ENCODE assay signal across 22 mouse cellular contexts in genomic region chr5:124180500-124181167, GRCm38 (mm10).
DNase-seq lines count a peak whose midpoint lies in the region; ATAC-seq and TF ChIP-seq lines count a peak whose summit lies in the region.
"Had no signal": no experiment of that assay in that cellular context is flagged by ENCODE, and none has a peak within 500 bp of the region (broad histone marks: within the 10 kb centered on the region; RNA-seq: fewer than 3 reads in every experiment).

No protein-coding gene starts in this region.

- ATAC-seq in cerebellum, adult (ENCODE audit: insufficient number of reproducible peaks, low FRiP score, low TSS enrichment) = no peak
- ATAC-seq in heart, embryonic 15.5 days (replicated peaks; ENCODE audit: insufficient number of reproducible peaks, insufficient read depth, low FRiP score, low read depth) = no peak
- ATAC-seq in liver, embryonic 12.5 days = no peak
- no peak for ATAC-seq in liver, embryonic 11.5 days (replicated peaks; ENCODE audit: low FRiP score)
- 0 out of 2 replicates have a peak, but pooled peaks have one; percentile 11 for ATAC-seq in erythroid progenitor cell, adult 5-6 weeks (replicated peaks; ENCODE audit: low FRiP score, poor library complexity, severe bottlenecking)
- ATAC-seq: activated CD4-positive, CD25-positive, alpha-beta regulatory T cell, adult 4 months; forebrain, embryonic 16.5 days; inflammation-experienced regulatory T-cells, adult 6 months; Patski had no signal

- TF ChIP-seq POLR2A in heart, adult 2 months (IDR thresholded peaks at IDR 0.05; ENCODE audit: insufficient read depth, low read depth, low read length) = no peak

- no peak overlapping the region for H3K4me3 ChIP-seq in heart, embryonic 15.5 days
- H3K4me3 ChIP-seq in heart, adult 2 months = no peak overlapping the region
- H3K4me3 ChIP-seq in liver, embryonic 12.5 days = no peak overlapping the region
- no peak overlapping the region for H3K4me3 ChIP-seq in liver, embryonic 11.5 days (ENCODE audit: low read depth, low read length)
- H3K4me3 ChIP-seq: limb, embryonic 15.5 days; lung, embryonic 15.5 days had no signal

- H3K27me3 ChIP-seq in heart, embryonic 15.5 days = no peaks in the 10 kb centered on the region
- no peaks in the 10 kb centered on the region for H3K27me3 ChIP-seq in heart, adult 2 months (ENCODE audit: control insufficient read depth, insufficient read depth, low read length)
- no peaks in the 10 kb centered on the region for H3K27me3 ChIP-seq in liver, embryonic 12.5 days (replicated peaks)
- no peaks in the 10 kb centered on the region for H3K27me3 ChIP-seq in liver, embryonic 11.5 days (replicated peaks; ENCODE audit: control insufficient read depth, insufficient read depth, low read length)
- H3K27me3 ChIP-seq: limb, embryonic 15.5 days; lung, embryonic 15.5 days; Patski had no signal

- peaks cover 54% of the 10 kb centered on the region for H3K4me1 ChIP-seq in heart, embryonic 15.5 days (replicated peaks)
- peaks cover 23% of the 10 kb centered on the region for H3K4me1 ChIP-seq in heart, adult 2 months (ENCODE audit: control insufficient read depth, insufficient read depth, low read length)
- peaks cover 62% of the 10 kb centered on the region for H3K4me1 ChIP-seq in liver, embryonic 12.5 days
- peaks cover 37% of the 10 kb centered on the region for H3K4me1 ChIP-seq in liver, embryonic 11.5 days (replicated peaks; ENCODE audit: control insufficient read depth, insufficient read depth, low read length)

- peak; percentile 12 for DNase-seq in cerebellum, adult 11-12 months
- DNase-seq in heart, adult 2 months = no peak
- no peak for DNase-seq in liver, embryonic 11.5 days (ENCODE audit: low spot score)
- no peak for DNase-seq in kidney, postnatal 25 days
- DNase-seq: adrenal gland, postnatal 14 days; cerebellum, adult 9-10 months; gastrocnemius, postnatal 10 days; left cerebral cortex, postnatal 4 days; lung, postnatal 4 days; midbrain, embryonic 14.5 days; thymus, adult 2 months had no signal

- H3K9ac ChIP-seq in heart, embryonic 15.5 days = no peak overlapping the region
- no peak overlapping the region for H3K9ac ChIP-seq in heart, adult 2 months (ENCODE audit: low read depth, low read length)
- no peak overlapping the region for H3K9ac ChIP-seq in liver, embryonic 12.5 days
- H3K9ac ChIP-seq in liver, embryonic 11.5 days (ENCODE audit: low read depth, low read length) = no peak overlapping the region
- H3K9ac ChIP-seq: hindbrain, embryonic 14.5 days; limb, embryonic 15.5 days; lung, embryonic 15.5 days had no signal

- peaks cover 9% of the 10 kb centered on the region for H3K79me2 ChIP-seq in heart, adult 2 months (replicated peaks; ENCODE audit: control insufficient read depth, insufficient read depth, low read length)

- no peak for TF ChIP-seq EP300 in heart, adult 2 months (IDR thresholded peaks at IDR 0.05; ENCODE audit: insufficient read depth, low read depth, low read length)

- H3K9me3 ChIP-seq in heart, embryonic 15.5 days (replicated peaks) = no peaks in the 10 kb centered on the region
- H3K9me3 ChIP-seq in liver, embryonic 12.5 days (replicated peaks) = no peaks in the 10 kb centered on the region
- no peaks in the 10 kb centered on the region for H3K9me3 ChIP-seq in liver, embryonic 11.5 days (ENCODE audit: control insufficient read depth, low read length)
- H3K9me3 ChIP-seq: limb, embryonic 15.5 days; lung, embryonic 15.5 days had no signal

- no peaks in the 10 kb centered on the region for H3K36me3 ChIP-seq in heart, embryonic 15.5 days
- H3K36me3 ChIP-seq in heart, adult 2 months (ENCODE audit: control insufficient read depth, insufficient read depth, low read length) = peaks cover 2% of the 10 kb centered on the region; the same call in 1 of the 2 replicates
- no peaks in the 10 kb centered on the region for H3K36me3 ChIP-seq in liver, embryonic 12.5 days
- H3K36me3 ChIP-seq in liver, embryonic 11.5 days (ENCODE audit: control insufficient read depth, insufficient read depth, low read length) = no peaks in the 10 kb centered on the region
- H3K36me3 ChIP-seq: limb, embryonic 15.5 days; lung, embryonic 15.5 days had no signal

- WGBS in heart, embryonic 15.5 days = 67% methylated on average over 12 of the region's 12 CpGs
- 85% methylated on average over 12 of the region's 12 CpGs for WGBS in heart, adult 2 months
- 79% methylated on average over 12 of the region's 12 CpGs for WGBS in liver, embryonic 12.5 days (ENCODE audit: insufficient replicate concordance)
- 77% methylated on average over 12 of the region's 12 CpGs for WGBS in liver, embryonic 11.5 days

- H3K27ac ChIP-seq in heart, embryonic 15.5 days = peak overlapping the region; percentile 25; the same call in 1 of the 2 replicates
- no peak overlapping the region for H3K27ac ChIP-seq in heart, adult 2 months
- peak overlapping the region; percentile 38; the same call in 1 of the 2 replicates for H3K27ac ChIP-seq in liver, embryonic 12.5 days
- no peak overlapping the region for H3K27ac ChIP-seq in liver, embryonic 11.5 days (ENCODE audit: low read depth, low read length)
- H3K27ac ChIP-seq: hindbrain, embryonic 14.5 days; limb, embryonic 15.5 days; lung, embryonic 15.5 days had no signal

- intact Hi-C loops in heart, adult 2 months (cut with DNase I) = no loop called here

- TF ChIP-seq CTCF in heart, adult 2 months (IDR thresholded peaks at IDR 0.05) = no peak

- H3K4me2 ChIP-seq in heart, embryonic 15.5 days = no peak overlapping the region
- no peak overlapping the region for H3K4me2 ChIP-seq in liver, embryonic 12.5 days
- H3K4me2 ChIP-seq in liver, embryonic 11.5 days = no peak overlapping the region
- H3K4me2 ChIP-seq: hindbrain, embryonic 14.5 days; limb, embryonic 15.5 days; lung, embryonic 15.5 days had no signal

Comparison
In these comparisons a context has a peak if more than half of its experiments do, and no peak if none do; other contexts are left out.
1. H3K27ac ChIP-seq: peak in heart, embryonic 15.5 days (single experiment) and liver, embryonic 12.5 days (single experiment); none in heart, adult 2 months (single experiment) and liver, embryonic 11.5 days (single experiment).